Mouse (Mus musculus): ENCODE measurements around the gene Ncoa1. TPM values are rescaled to one million over a fixed set of nuclear protein-coding genes. Genes with fewer than 3 reads are reported as not detected.
"Not testable (repeated sequence)": the region's sequence is repeated elsewhere in the genome, so short reads cannot be mapped to it uniquely, and the experiment has no call there.

The Ncoa1 gene
- total RNA-seq, 1 experiment from 2014 or later = 15.4 TPM

- no peak for ATAC-seq (replicated peaks; ENCODE audit: low read depth, poor library complexity, severe bottlenecking)
Observed at GRCm38 (mm10) chr12:4245742-4246141, 231.2 kb downstream of the Ncoa1 start.

GRCm38 (mm10) chr12:4243805-4244204 is 233.2 kb downstream of the Ncoa1 start:
- ATAC-seq (replicated peaks; ENCODE audit: low read depth, poor library complexity, severe bottlenecking) = no peak

DNA sequence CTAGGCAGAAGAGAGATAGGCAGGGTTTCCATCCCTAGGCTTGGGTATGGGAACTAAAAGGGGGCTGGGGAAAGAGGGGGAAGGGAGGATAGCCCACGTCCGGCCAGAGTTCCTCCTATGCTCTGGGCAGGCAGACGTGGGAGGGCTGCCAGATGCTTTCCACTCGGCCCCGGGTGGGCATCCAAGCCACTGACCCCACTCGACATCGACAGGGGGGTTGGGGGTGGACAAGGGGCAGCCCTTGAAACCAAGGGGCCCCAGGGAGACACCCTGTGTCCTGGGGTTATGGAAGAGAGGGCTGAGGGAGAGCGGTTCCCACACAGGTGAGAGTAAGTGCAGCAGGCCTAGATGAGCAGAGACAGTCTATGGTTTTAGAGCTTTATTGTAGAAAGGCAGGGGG is 236.7 kb downstream of the Ncoa1 start:
- ATAC-seq (replicated peaks; ENCODE audit: low read depth, poor library complexity, severe bottlenecking) = not testable (repeated sequence)

GRCm38 (mm10) chr12:4237481-4237880 is 239.5 kb downstream of the Ncoa1 start:
- ATAC-seq (replicated peaks; ENCODE audit: low read depth, poor library complexity, severe bottlenecking) = no peak

DNA sequence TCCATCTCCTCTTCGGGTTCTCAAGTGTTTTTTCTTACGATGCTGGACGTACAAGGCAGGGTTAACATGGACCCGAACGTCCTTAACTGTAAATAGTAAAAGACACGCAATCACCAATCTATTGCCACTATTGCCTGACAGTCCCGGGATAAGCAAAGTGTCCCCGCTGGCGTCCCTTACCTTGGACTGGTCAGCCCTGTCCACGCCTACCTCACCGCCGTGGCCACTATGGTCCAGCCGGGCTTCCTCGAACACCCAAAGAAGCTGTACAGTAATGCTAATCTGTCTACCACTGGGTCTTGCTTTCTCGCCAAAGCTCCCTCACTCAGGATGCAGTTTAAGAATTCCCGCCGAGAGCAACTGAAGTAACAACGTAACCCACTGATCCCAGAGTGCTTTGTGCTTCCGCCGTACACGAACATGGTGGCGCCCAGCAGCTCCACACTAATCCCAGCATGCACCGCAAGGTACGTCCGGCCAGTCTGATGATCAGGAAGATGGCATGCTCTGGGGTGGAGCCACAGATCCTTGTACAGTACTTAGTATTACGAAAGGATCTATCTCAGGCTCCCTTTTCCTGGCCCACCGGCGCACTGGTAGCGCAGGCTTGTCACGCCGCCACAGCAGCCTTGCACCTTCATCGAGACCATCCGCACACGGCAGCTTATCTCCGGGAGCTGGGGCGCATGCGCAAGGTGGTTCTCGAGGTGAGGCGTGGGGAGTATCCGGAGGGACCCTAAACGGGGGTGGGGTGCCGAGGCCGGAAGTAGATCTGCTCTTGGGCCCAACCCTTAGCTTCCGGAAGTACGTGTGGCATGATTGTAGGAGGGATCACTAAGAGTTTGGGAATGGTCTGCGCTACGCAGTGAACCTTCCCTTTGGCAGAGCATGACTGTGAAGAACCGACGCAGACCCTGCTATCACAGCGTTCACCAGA is 243.1 kb downstream of the Ncoa1 start, which contains the start of the genes Ptrhd1 and Cenpo:
Gene Ptrhd1 (plus strand): TSS at position 456 of the 937 bp plus-strand sequence.
Gene Cenpo (minus strand): TSS at position 723 of the 937 bp plus-strand sequence.
- ATAC-seq (replicated peaks; ENCODE audit: low read depth, poor library complexity, severe bottlenecking) = peak; percentile 92

DNA sequence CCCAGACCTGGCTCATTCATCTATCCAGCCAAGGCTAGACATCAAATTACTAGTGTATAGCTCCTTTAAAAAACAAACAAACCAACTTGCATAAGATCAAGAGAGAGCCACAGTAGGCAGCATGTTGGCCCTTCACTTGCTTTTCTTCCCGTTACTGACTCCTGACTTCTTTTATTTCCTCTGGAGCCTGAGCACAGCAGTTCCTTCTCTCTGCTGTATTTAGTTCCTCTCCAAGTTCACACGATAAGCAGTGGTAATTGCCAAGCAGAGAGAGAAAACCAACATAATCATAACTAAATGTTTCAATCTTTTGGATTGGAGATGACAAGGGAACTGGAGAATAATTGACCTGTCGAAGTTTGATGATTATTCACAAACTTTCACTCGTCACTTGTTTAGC is 244.2 kb downstream of the Ncoa1 start:
- ATAC-seq (replicated peaks; ENCODE audit: low read depth, poor library complexity, severe bottlenecking) = no peak

DNA sequence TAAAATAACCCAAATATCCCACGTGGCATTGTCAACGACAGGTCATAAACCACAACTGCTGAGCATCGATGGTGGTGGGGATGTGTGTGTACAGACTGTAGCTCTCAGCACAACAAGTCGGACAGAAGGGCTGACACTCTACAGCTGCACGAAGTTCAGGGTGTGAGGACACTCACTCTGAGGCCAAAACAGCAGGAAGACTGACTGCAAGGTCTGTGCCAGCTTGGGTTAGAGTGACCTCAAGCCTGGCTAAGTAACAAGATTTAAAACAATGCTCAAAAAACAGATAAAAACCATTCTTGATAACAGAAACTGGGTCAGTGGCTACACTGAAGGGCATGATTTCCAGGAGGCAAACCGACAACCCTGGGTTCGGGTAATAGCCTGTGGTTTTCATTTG is 246.8 kb downstream of the Ncoa1 start:
- ATAC-seq (replicated peaks; ENCODE audit: low read depth, poor library complexity, severe bottlenecking) = no peak

- ATAC-seq (replicated peaks; ENCODE audit: low read depth, poor library complexity, severe bottlenecking) = no peak
Observed at GRCm38 (mm10) chr12:4212908-4213307, 264.1 kb downstream of the Ncoa1 start.

GRCm38 (mm10) chr12:4211174-4211573 is 265.8 kb downstream of the Ncoa1 start:
- ATAC-seq (replicated peaks; ENCODE audit: low read depth, poor library complexity, severe bottlenecking) = peak; percentile 76

GRCm38 (mm10) chr12:4209196-4209595 is 267.8 kb downstream of the Ncoa1 start:
- no peak for ATAC-seq (replicated peaks; ENCODE audit: low read depth, poor library complexity, severe bottlenecking)

DNA sequence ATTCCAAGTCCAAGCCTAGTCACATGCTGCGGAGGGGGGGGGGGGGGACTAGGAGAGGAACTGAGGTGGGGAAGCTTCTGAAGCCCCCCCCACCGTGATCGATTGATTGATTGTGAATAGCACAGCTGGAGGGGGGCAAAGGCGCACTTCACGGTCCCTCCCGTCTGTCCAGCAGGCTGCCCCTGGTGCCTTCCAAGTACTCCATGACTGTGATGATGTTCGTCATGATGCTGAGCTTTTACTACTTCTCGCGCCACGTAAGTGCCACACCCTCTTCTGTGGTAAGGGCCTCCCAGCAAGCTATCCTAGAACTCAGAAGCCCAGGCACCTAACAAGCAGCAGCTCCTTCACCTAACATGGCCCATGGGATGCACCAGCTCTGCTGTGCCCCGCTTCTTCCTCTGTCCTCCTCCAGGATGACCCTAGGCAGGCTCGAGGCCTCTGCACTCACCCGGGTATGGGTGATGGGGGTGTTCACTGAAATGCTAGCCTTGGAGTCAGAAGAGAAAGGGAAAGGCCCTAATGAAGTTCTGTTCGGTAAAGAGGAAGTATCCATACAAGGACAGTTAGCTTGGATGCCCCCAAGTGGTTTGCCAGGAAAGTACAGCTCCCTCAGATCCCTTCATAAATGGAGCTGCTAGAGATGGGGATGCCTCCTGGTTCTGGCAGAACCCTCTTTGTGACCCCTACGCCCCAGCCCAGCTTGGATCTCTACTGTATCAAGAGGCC is 268.4 kb downstream of the Ncoa1 start:
- peak; percentile 87 for ATAC-seq (replicated peaks; ENCODE audit: low read depth, poor library complexity, severe bottlenecking)

GRCm38 (mm10) chr12:4206106-4206505 is 270.9 kb downstream of the Ncoa1 start:
- no peak for ATAC-seq (replicated peaks; ENCODE audit: low read depth, poor library complexity, severe bottlenecking)

DNA sequence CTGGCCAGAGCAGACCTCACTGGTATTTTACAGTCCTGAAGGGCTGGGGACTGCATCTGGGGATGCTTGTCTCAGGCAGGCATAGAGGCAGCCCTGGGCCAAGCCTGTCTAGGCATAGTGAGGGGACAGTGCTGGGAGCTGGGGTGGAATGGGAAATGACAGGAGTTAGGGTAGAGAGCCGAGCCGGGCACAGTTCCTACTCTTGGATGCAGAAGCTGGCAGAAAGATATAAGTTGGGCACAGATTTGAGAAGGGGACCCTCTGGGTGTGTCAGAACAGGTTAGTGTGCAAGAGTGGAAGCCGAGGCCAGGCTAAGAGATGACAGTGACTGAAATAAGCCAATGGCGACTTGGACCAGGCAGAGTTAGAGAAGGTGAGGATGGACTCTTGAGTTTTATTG is 274.8 kb downstream of the Ncoa1 start:
- no peak for ATAC-seq (replicated peaks; ENCODE audit: low read depth, poor library complexity, severe bottlenecking)

GRCm38 (mm10) chr12:4201454-4202200 is 275.4 kb downstream of the Ncoa1 start:
- no peak for ATAC-seq (replicated peaks; ENCODE audit: low read depth, poor library complexity, severe bottlenecking)

DNA sequence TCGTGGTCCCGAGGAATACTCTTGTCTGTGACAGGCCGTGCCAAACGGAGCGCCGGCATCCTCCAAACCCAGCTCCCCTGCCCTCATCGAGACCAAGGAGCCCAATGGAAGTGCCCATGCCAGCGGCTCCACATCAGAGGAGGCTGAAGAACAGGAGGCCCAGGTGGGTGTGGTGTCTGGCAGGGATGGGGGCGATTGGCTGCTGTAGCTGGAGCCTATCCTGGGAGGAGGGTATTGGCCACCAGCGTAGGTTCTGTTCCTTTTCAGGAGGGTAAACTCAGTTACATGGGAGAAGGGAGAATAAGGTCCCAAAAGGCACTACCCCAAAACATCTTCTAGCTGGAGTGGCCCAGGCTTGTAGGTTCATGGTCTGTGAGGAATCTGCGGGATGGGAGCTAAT is 277.7 kb downstream of the Ncoa1 start:
- no peak for ATAC-seq (replicated peaks; ENCODE audit: low read depth, poor library complexity, severe bottlenecking)

GRCm38 (mm10) chr12:4198702-4199101 is 278.3 kb downstream of the Ncoa1 start:
- ATAC-seq (replicated peaks; ENCODE audit: low read depth, poor library complexity, severe bottlenecking) = no peak
